Mouse (Mus musculus) embryonic fibroblast, embryonic 13.5 days (primary cell): ENCODE data around the gene Klf2. TPM values are rescaled to one million over a fixed set of nuclear protein-coding genes. Genes with fewer than 3 reads are reported as not detected.

Experiments used
- H3K27ac ChIP-seq: 2 replicates; pipeline ENCODE4 v1.5.1; 2012; ENCODE audit warnings: low read length, control low read depth, inconsistent platforms; ENCODE audit not compliant: insufficient read depth
- H3K4me1 ChIP-seq: 2 replicates; pipeline ENCODE4 v1.6.1; 2011; ENCODE audit warnings: low read length; ENCODE audit not compliant: control insufficient read depth, insufficient read depth
- H3K4me3 ChIP-seq: 2 replicates; pipeline ENCODE4 v1.5.1; 2011; ENCODE audit warnings: mild to moderate bottlenecking, control low read depth, low read length; ENCODE audit not compliant: insufficient read depth
- CTCF ChIP-seq: IDR thresholded peaks from 2 replicates; pipeline ENCODE4 v1.5.1; 2011; ENCODE audit warnings: mild to moderate bottlenecking, control low read depth, low read length, moderate library complexity, borderline replicate concordance; ENCODE audit not compliant: insufficient read depth
- POLR2A ChIP-seq: IDR thresholded peaks from 2 replicates; pipeline ENCODE4 v1.6.1; 2011; ENCODE audit warnings: low read depth, mild to moderate bottlenecking, control low read depth, low read length, moderate library complexity
- polyA plus RNA-seq: library from polyadenylated mRNA; stranded (reverse); fragments of >200 nt; gene quantifications from 2 replicates; pipeline ENCODE4 v1.2.4, GENCODE M21; 2011; ENCODE audit warnings: low read depth; ENCODE audit not compliant: missing spikeins, insufficient read length

The Klf2 gene
- polyA plus RNA-seq, 1 experiment: 19.7 TPM

DNA sequence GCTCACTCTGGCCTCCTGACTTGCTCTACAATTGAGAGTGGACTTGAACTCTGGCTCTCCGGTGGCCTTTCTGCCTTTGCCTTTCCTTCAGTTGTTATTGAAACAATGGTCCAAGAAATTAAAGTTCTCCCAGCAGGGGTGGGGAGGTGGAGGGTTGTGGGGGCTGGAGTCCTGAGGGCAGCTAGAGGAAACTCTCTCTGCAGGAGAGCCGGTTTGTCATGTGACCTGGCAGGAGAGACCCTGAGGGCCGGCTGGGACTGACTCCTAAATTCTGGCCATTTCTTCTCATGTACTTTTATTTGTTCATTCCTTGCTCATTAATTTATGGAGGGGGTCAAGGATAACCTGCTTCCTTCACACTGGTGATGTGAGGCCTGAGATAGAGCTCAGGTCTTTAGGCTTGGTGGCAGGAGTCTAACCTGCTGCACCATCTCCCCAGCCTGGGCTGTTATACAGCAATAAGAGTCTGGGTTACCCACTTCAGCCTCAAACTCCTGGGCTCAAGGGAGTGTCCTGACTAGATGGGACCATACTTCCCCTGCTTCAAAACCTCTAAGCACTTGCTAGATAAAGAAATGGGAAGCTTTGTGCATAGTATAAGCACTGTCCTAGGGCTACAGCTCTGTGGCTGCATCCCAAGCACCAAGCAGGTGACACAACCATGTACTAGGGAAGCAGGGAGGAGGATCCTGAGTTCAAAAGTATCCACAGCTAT lies 14.8 kb downstream of the Klf2 start:
- Histone ChIP-seq H3K4me3 (no peak overlapping the region), H3K27ac (no peak overlapping the region), H3K4me1 (peaks cover 3% of the 10 kb centered on the region; the same call in 1 of the 2 replicates)
- TF ChIP-seq CTCF: no peak
- TF ChIP-seq POLR2A: no peak

DNA sequence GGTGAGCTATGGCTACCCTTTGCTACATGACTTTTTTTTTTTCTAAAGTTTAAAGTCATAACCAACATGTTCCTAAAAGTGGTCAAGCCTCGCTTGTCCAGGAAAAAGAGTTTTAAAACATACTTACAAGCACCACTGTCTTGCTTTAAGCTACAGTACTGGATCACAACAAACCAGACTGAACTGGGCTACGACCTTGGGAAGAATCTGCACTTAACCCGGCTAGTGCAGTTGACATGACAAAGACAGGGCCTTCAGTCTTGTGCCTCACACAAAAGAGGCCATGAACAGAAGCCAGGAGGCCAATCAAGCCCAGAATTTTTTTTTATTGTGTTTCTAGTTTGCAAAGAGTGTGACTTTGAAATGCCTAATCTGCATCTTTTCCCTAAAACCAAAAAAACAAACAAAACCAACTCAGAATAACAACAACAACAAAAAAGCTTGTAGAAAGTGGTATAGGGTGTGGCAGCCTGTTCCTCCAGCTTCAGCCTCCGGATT lies 15.4 kb downstream of the Klf2 start:
- TF ChIP-seq CTCF (no peak), POLR2A (no peak)

DNA sequence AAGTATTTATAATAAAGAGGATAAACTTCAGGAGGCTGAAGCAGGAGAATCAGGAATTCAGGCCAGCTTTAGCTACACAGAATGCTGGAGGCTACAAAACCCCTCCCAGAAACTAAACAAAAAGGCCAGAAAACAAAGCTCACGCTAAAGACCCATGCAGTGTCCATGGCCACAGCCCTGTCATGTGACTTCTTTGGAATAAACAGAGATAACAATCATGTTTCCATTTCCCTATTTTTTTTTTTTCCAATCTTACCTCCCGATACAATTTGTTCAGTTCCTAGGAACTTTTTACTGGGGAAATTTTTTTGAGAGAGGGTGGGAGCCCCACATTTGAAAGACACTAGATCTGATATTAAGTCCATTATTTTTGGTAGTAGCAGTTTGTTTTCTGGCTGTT lies 17.4 kb downstream of the Klf2 start:
- Histone ChIP-seq H3K4me1 (no peaks in the 10 kb centered on the region), H3K4me3 (no peak overlapping the region), H3K27ac (no peak overlapping the region)
- TF ChIP-seq POLR2A: no peak
- no peak for TF ChIP-seq CTCF

More for the DNA sequence above, 15.4 kb downstream of the Klf2 start:
- H3K4me1 ChIP-seq: peaks cover 3% of the 10 kb centered on the region; the same call in 1 of the 2 replicates
- H3K4me3 ChIP-seq: no peak overlapping the region
- H3K27ac ChIP-seq: no peak overlapping the region

GRCm38 (mm10) chr8:72337034-72337433 lies 18.2 kb downstream of the Klf2 start:
- TF ChIP-seq POLR2A (no peak), CTCF (no peak)
- no peaks in the 10 kb centered on the region for H3K4me1 ChIP-seq
- no peak overlapping the region for H3K27ac ChIP-seq
- H3K4me3 ChIP-seq: no peak overlapping the region

GRCm38 (mm10) chr8:72342556-72343300 lies 23.9 kb downstream of the Klf2 start:
- no peak overlapping the region for H3K27ac ChIP-seq
- H3K4me3 ChIP-seq: no peak overlapping the region
- H3K4me1 ChIP-seq: no peaks in the 10 kb centered on the region
- TF ChIP-seq POLR2A: no peak
- no peak for TF ChIP-seq CTCF

DNA sequence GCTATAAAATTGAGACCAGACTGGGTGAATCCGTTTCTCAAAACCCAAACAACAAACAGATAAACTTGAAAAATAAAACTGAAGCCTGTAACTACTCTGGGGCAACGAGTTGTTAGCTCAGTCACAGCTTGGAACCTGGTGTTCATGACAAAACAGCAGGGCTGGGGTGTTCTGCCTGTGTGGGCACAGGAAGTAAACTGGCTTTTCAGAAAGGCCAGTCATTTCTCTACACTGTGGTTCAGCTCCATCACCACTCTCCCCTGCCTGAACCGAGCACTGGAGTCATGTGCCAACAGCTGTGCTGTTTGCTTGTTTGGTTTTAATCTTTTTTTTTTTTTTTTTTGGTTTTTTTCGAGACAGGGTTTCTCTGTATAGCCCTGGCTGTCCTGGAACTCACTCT lies 24.9 kb downstream of the Klf2 start:
- H3K4me1 ChIP-seq: no peaks in the 10 kb centered on the region
- H3K4me3 ChIP-seq: no peak overlapping the region
- H3K27ac ChIP-seq: no peak overlapping the region
- no peak for TF ChIP-seq CTCF
- TF ChIP-seq POLR2A: no peak

DNA sequence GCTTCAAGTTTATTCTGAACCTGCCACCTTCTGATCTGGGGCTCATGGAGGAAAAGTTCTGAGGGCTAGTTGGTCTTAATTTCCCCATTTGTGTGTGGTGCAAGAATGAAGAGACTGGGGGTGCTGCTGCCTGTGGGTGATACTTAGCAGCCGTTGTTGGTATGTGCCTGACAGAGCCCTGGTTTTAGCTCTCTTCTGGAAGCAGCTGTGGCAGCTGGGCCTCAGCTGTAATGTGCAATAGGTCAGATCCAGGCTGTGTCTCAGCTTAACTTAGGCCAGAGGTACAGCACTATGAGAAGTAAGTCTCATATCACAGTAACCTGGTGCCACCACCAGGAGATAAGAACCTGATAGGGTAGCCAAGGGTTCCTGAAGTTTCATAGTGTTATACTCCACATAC lies 28.7 kb downstream of the Klf2 start:
- no peak overlapping the region for H3K4me3 ChIP-seq
- TF ChIP-seq CTCF (no peak), POLR2A (no peak)
- no peaks in the 10 kb centered on the region; the same call in 1 of the 2 replicates for H3K4me1 ChIP-seq
- no peak overlapping the region for H3K27ac ChIP-seq

GRCm38 (mm10) chr8:72348114-72348513 lies 29.3 kb downstream of the Klf2 start:
- TF ChIP-seq POLR2A (no peak), CTCF (no peak)
- Histone ChIP-seq H3K4me1 (no peaks in the 10 kb centered on the region; the same call in 1 of the 2 replicates), H3K4me3 (no peak overlapping the region), H3K27ac (no peak overlapping the region)

DNA sequence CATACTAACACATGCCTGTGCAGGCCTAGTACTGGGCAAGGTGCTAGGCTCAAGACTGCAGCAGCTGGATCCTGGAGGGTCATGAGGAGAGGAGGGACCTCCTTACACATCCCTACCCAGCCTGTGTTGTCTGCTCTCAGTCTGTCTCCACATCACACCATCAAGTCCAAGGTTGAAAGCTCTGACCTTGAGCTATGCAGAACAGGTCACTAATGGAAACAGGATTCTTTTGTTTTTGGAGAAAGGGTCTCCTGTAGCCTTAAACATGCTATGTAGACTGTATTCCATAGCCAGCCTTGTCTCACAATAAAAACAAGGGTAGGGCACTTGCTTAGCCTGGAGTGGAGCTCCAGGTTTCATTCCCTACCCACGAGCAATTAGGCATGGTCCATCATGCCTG lies 30.1 kb downstream of the Klf2 start:
- no peak overlapping the region for H3K4me3 ChIP-seq
- TF ChIP-seq POLR2A (no peak), CTCF (no peak)
- H3K4me1 ChIP-seq: no peaks in the 10 kb centered on the region; the same call in 1 of the 2 replicates
- no peak overlapping the region for H3K27ac ChIP-seq

- Histone ChIP-seq H3K27ac (no peak overlapping the region), H3K4me1 (no peaks in the 10 kb centered on the region; the same call in 1 of the 2 replicates), H3K4me3 (no peak overlapping the region)
- TF ChIP-seq POLR2A (no peak), CTCF (no peak)
These were observed 31.0 kb downstream of the Klf2 start for GRCm38 (mm10) chr8:72349838-72350237.
